Mouse (Mus musculus): Measurements from ENCODE around the gene Amfr.

Amfr gene

GRCm38 (mm10) chr8:94012013-94012951, at the start of gene Amfr:
Gene Amfr (minus strand): TSS chr8:94012842.
- DNase-seq (ENCODE audit: low spot score) = peak; percentile 79

GRCm38 (mm10) chr8:94057157-94057854, 44.7 kb upstream of the Amfr start:
- no peak for DNase-seq (ENCODE audit: low spot score)

GRCm38 (mm10) chr8:94052696-94053095, 40.1 kb upstream of the Amfr start:
- DNase-seq (ENCODE audit: low spot score) = no peak

GRCm38 (mm10) chr8:94047845-94048244, 35.2 kb upstream of the Amfr start:
- no peak for DNase-seq (ENCODE audit: low spot score)

- no peak for DNase-seq (ENCODE audit: low spot score)
These were observed 25.2 kb upstream of the Amfr start for GRCm38 (mm10) chr8:94037806-94038205.

- DNase-seq (ENCODE audit: low spot score) = peak; percentile 98
These were observed 24.4 kb upstream of the Amfr start, which contains the start of the genes Nudt21 and Ogfod1 for GRCm38 (mm10) chr8:94036944-94037524. Gene Nudt21 (minus strand): TSS chr8:94037031. Gene Ogfod1 (plus strand): TSS chr8:94037198.

GRCm38 (mm10) chr8:94036541-94036940, 23.9 kb upstream of the Amfr start:
- peak; percentile 82 for DNase-seq (ENCODE audit: low spot score)

GRCm38 (mm10) chr8:94035200-94035599, 22.6 kb upstream of the Amfr start:
- no peak for DNase-seq (ENCODE audit: low spot score)

GRCm38 (mm10) chr8:94033601-94034000, 21.0 kb upstream of the Amfr start:
- no peak for DNase-seq (ENCODE audit: low spot score)

GRCm38 (mm10) chr8:94029701-94030100, 17.1 kb upstream of the Amfr start:
- no peak for DNase-seq (ENCODE audit: low spot score)

- no peak for DNase-seq (ENCODE audit: low spot score)
These were observed 11.3 kb upstream of the Amfr start for GRCm38 (mm10) chr8:94023916-94024315.

GRCm38 (mm10) chr8:94013026-94013612, 477 bp upstream of the Amfr start:
- DNase-seq (ENCODE audit: low spot score) = peak; percentile 51

- peak; percentile 53 for DNase-seq (ENCODE audit: low spot score)
These were observed 1.3 kb downstream of the Amfr start for GRCm38 (mm10) chr8:94011076-94012012.

- DNase-seq (ENCODE audit: low spot score) = no peak
These were observed 2.4 kb downstream of the Amfr start for GRCm38 (mm10) chr8:94010101-94010705.

- peak; percentile 27 for DNase-seq (ENCODE audit: low spot score)
These were observed 3.3 kb downstream of the Amfr start for GRCm38 (mm10) chr8:94009243-94009845.

- DNase-seq (ENCODE audit: low spot score) = no peak
These were observed 8.5 kb downstream of the Amfr start for GRCm38 (mm10) chr8:94004139-94004538.

GRCm38 (mm10) chr8:93998961-93999360, 13.7 kb downstream of the Amfr start:
- no peak for DNase-seq (ENCODE audit: low spot score)

GRCm38 (mm10) chr8:93989739-93990138, 22.9 kb downstream of the Amfr start:
- no peak for DNase-seq (ENCODE audit: low spot score)

- no peak for DNase-seq (ENCODE audit: low spot score)
These were observed 27.9 kb downstream of the Amfr start for GRCm38 (mm10) chr8:93984731-93985130.

GRCm38 (mm10) chr8:93983827-93984226, 28.8 kb downstream of the Amfr start:
- no peak for DNase-seq (ENCODE audit: low spot score)
